Mouse (Mus musculus) heart, embryonic 16.5 days (tissue): ENCODE results near the gene Tspan18. TPM values are rescaled to one million over a fixed set of nuclear protein-coding genes. Genes with fewer than 3 reads are reported as not detected.

Experiments
- ATAC-seq: fragments of 200-750 bp; cut with Nextera tagmentation; replicated peaks from 2 replicates; pipeline ENCODE4 v1.8.0; 2017; ENCODE audit warnings: moderate number of reproducible peaks; ENCODE audit not compliant: insufficient read depth, low FRiP score; ENCODE audit errors: extremely low read depth
- H3K27ac ChIP-seq: fragments of 300-500 bp; sonication (generic); 2 replicates; pipeline ENCODE4 v1.5.1; 2014; ENCODE audit warnings: mild to moderate bottlenecking, low read length, control low read depth, moderate library complexity
- H3K27me3 ChIP-seq: fragments of 300-500 bp; sonication (generic); 2 replicates; pipeline ENCODE4 v1.6.1; 2014; ENCODE audit warnings: low read length, mixed read lengths; ENCODE audit not compliant: control insufficient read depth, insufficient read depth
- H3K36me3 ChIP-seq: fragments of 300-500 bp; sonication (generic); 2 replicates; pipeline ENCODE4 v1.6.1; 2014; ENCODE audit not compliant: control insufficient read depth, insufficient read depth
- H3K4me1 ChIP-seq: fragments of 300-500 bp; sonication (generic); 2 replicates; pipeline ENCODE4 v1.6.1; 2014; ENCODE audit warnings: low read length, mixed read lengths; ENCODE audit not compliant: control insufficient read depth, insufficient read depth
- H3K4me2 ChIP-seq: fragments of 300-500 bp; sonication (generic); 2 replicates; pipeline ENCODE4 v1.6.1; 2014; ENCODE audit warnings: low read depth, mild to moderate bottlenecking, control low read depth, low read length
- H3K4me3 ChIP-seq: fragments of 300-500 bp; sonication (generic); 2 replicates; pipeline ENCODE4 v1.5.1; 2014; ENCODE audit warnings: mild to moderate bottlenecking, control low read depth, low read length
- H3K9ac ChIP-seq: fragments of 300-500 bp; sonication (generic); 2 replicates; pipeline ENCODE4 v1.6.1; 2014; ENCODE audit warnings: low read length, control low read depth
- H3K9me3 ChIP-seq: fragments of 300-500 bp; sonication (generic); replicated peaks from 2 replicates; pipeline ENCODE4 v1.6.1; 2016; ENCODE audit warnings: low read length; ENCODE audit not compliant: control insufficient read depth
- WGBS: fragments of 180-500 bp; shearing (Covaris S2); extraction: QIAGEN DNeasy Blood & Tissue Kit; methylation state at CpG from one replicate; pipeline ENCODE4 v1.1.7; 2014; 5-methylcytosine and 5-hydroxymethylcytosine counted together
- polyA plus RNA-seq: library from polyadenylated mRNA; unstranded; fragments of >200 nt; fragmentation: Nextera tagmentation; extraction: Ambion mirVana; gene quantifications from 2 replicates; pipeline ENCODE4 v1.2.1, GENCODE M21; 2015

The Tspan18 gene
- polyA plus RNA-seq, 1 experiment from 2014 or later, result 33.9 TPM

- no peak overlapping the region for H3K4me3 ChIP-seq
- no peak for ATAC-seq
- 46% methylated on average over 10 of the region's 10 CpGs for WGBS
- H3K36me3 ChIP-seq, result 0 out of 2 replicates have a peak, but pooled peaks cover 4% of the 10 kb centered on the region
- H3K27me3 ChIP-seq, result no peaks in the 10 kb centered on the region
- H3K4me2 ChIP-seq, result no peak overlapping the region
- no peaks in the 10 kb centered on the region for H3K9me3 ChIP-seq
- H3K4me1 ChIP-seq, result peaks cover 13% of the 10 kb centered on the region
- no peak overlapping the region for H3K9ac ChIP-seq
- peak overlapping the region; percentile 7; the same call in 1 of the 2 replicates for H3K27ac ChIP-seq
These were observed 133.5 kb downstream of the Tspan18 start for GRCm38 (mm10) chr2:93200681-93201340.

GRCm38 (mm10) chr2:93199531-93199974 is 134.8 kb downstream of the Tspan18 start:
- Histone ChIP-seq H3K9me3 (no peaks in the 10 kb centered on the region), H3K4me1 (peaks cover 13% of the 10 kb centered on the region), H3K27ac (0 out of 2 replicates have a peak overlapping the region, but pooled peaks have one; percentile 4), H3K9ac (no peak overlapping the region), H3K27me3 (no peaks in the 10 kb centered on the region), H3K36me3 (no peaks in the 10 kb centered on the region), H3K4me2 (no peak overlapping the region), H3K4me3 (no peak overlapping the region)
- ATAC-seq, result peak; percentile 51
- 34% methylated on average over 13 of the region's 13 CpGs for WGBS

GRCm38 (mm10) chr2:93198846-93199245 is 135.5 kb downstream of the Tspan18 start:
- H3K4me2 ChIP-seq, result no peak overlapping the region
- no peak overlapping the region for H3K4me3 ChIP-seq
- H3K4me1 ChIP-seq, result peaks cover 13% of the 10 kb centered on the region
- H3K9me3 ChIP-seq, result no peaks in the 10 kb centered on the region
- ATAC-seq, result no peak
- H3K36me3 ChIP-seq, result no peaks in the 10 kb centered on the region
- no peaks in the 10 kb centered on the region for H3K27me3 ChIP-seq
- H3K27ac ChIP-seq, result no peak overlapping the region
- no peak overlapping the region for H3K9ac ChIP-seq
- 13% methylated on average over 3 of the region's 3 CpGs for WGBS

- no peaks in the 10 kb centered on the region for H3K9me3 ChIP-seq
- no peaks in the 10 kb centered on the region for H3K36me3 ChIP-seq
- no peak for ATAC-seq
- peaks cover under 1% of the 10 kb centered on the region; the same call in 1 of the 2 replicates for H3K4me1 ChIP-seq
- WGBS, result 47% methylated on average over 4 of the region's 4 CpGs
- H3K4me2 ChIP-seq, result no peak overlapping the region
- no peak overlapping the region for H3K9ac ChIP-seq
- H3K27ac ChIP-seq, result no peak overlapping the region
- no peak overlapping the region for H3K4me3 ChIP-seq
- no peaks in the 10 kb centered on the region for H3K27me3 ChIP-seq
These were observed 140.5 kb downstream of the Tspan18 start for GRCm38 (mm10) chr2:93193806-93194205.

- ATAC-seq, result peak; percentile 40; the same call in 1 of the 2 replicates
These were observed 141.6 kb downstream of the Tspan18 start for GRCm38 (mm10) chr2:93192671-93193080.

GRCm38 (mm10) chr2:93192182-93192560 is 142.1 kb downstream of the Tspan18 start:
- H3K9me3 ChIP-seq, result no peaks in the 10 kb centered on the region
- H3K4me3 ChIP-seq, result no peak overlapping the region
- 0 out of 2 replicates have a peak overlapping the region, but pooled peaks have one; percentile 2 for H3K4me2 ChIP-seq
- peak overlapping the region; percentile 41 for H3K27ac ChIP-seq
- no peaks in the 10 kb centered on the region for H3K27me3 ChIP-seq
- H3K36me3 ChIP-seq, result no peaks in the 10 kb centered on the region
- WGBS, result 47% methylated on average over 9 of the region's 9 CpGs
- peak; percentile 24; the same call in 1 of the 2 replicates for ATAC-seq
- peaks cover 2% of the 10 kb centered on the region; the same call in 1 of the 2 replicates for H3K4me1 ChIP-seq
- H3K9ac ChIP-seq, result no peak overlapping the region

More at GRCm38 (mm10) chr2:93192671-93193080, 141.6 kb downstream of the Tspan18 start:
- Histone ChIP-seq H3K27ac (peak overlapping the region; percentile 41; the same call in 1 of the 2 replicates), H3K36me3 (no peaks in the 10 kb centered on the region), H3K4me2 (no peak overlapping the region), H3K27me3 (no peaks in the 10 kb centered on the region), H3K4me3 (no peak overlapping the region), H3K4me1 (peaks cover 2% of the 10 kb centered on the region; the same call in 1 of the 2 replicates), H3K9ac (no peak overlapping the region), H3K9me3 (no peaks in the 10 kb centered on the region)
- 26% methylated on average over 6 of the region's 6 CpGs for WGBS

GRCm38 (mm10) chr2:93191488-93192181 is 142.7 kb downstream of the Tspan18 start:
- H3K4me3 ChIP-seq, result no peak overlapping the region
- H3K9ac ChIP-seq, result no peak overlapping the region; the same call in 1 of the 2 replicates
- WGBS, result 79% methylated on average over 14 of the region's 14 CpGs
- H3K4me2 ChIP-seq, result 0 out of 2 replicates have a peak overlapping the region, but pooled peaks have one; percentile 2
- ATAC-seq, result no peak
- H3K27ac ChIP-seq, result peak overlapping the region; percentile 41
- no peaks in the 10 kb centered on the region for H3K36me3 ChIP-seq
- H3K4me1 ChIP-seq, result peaks cover 2% of the 10 kb centered on the region; the same call in 1 of the 2 replicates
- no peaks in the 10 kb centered on the region for H3K9me3 ChIP-seq
- H3K27me3 ChIP-seq, result peaks cover under 1% of the 10 kb centered on the region; the same call in 1 of the 2 replicates

GRCm38 (mm10) chr2:93190771-93191487 is 143.4 kb downstream of the Tspan18 start:
- Histone ChIP-seq H3K4me2 (peak overlapping the region; percentile 3; the same call in 1 of the 2 replicates), H3K9ac (peak overlapping the region; percentile 8; the same call in 1 of the 2 replicates), H3K4me3 (no peak overlapping the region), H3K27me3 (peaks cover 7% of the 10 kb centered on the region), H3K27ac (peak overlapping the region; percentile 26; the same call in 1 of the 2 replicates), H3K4me1 (peaks cover 2% of the 10 kb centered on the region; the same call in 1 of the 2 replicates), H3K9me3 (no peaks in the 10 kb centered on the region), H3K36me3 (no peaks in the 10 kb centered on the region)
- WGBS, result 43% methylated on average over 9 of the region's 9 CpGs
- no peak for ATAC-seq
